Mouse (Mus musculus) MN1 (cell line): ENCODE measurements around the gene Pml.

Experiments
- DNase-seq: peaks from one replicate; pipeline ENCODE4 v3.0.0-alpha.2; 2016; ENCODE audit warnings: low spot score

Gene Pml

DNA sequence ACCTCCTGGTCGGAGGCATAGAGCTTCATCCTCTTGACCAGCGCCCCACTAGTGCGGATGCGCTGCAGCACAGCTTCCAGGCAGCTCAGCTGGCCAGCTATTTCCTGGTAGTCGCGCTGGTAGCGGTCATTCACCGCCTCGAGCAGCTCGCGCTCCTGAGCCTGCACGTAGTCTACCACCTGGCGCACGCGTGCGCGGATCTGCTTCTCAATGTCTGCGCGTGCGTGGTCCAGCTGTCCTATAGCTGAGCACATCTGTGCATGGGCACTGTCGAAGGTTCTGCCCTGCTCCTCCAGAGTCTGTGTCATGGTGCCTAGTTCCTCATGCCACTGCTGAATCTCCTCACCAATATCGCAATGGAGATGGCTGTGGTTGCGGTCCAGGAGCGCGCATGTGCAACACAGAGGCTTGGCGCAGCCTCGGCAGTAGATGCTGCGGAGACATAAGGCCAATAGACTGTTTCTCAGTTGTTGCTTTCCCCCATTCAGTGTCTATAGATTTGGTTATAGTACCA lies 15.0 kb downstream of the Pml start:
- no peak for DNase-seq

DNA sequence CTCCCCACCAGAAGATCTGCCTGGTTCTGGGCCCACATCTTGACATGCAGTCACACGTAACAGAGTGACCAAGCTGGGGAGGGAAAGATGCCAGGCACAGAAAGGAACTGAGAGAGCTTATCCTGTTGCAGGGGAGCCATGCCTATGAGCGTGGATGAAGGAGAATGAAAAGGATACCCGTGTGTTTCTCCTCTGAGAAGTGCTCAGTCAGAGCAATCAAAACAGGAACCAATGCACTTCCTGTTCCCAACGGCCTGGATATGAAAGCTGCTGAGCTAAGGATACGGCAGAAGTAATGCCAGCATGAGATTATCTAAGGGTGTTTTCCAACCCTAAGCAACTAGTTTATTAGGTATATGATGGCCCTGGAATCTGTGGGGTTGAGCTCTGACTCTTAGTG lies 17.2 kb downstream of the Pml start:
- DNase-seq = no peak

DNA sequence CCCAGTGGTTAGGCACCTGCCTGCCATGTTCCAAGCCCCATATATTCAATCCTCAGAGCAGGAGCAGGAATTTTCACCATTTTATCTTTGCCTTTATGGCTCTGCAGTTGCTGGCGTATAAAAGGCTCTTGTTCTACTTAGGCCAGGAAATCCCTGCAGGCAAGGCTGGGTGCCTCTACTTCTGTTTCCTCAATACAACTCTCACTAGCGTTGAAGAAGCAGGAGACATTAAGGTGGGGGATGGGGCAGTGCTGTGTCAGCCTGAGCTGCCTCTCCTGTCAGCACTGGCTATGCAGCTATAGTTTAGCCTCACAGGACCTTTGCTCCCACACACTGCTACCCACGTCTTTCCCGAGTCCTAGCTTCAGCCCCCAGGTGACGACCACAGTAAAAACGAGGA lies 17.8 kb downstream of the Pml start:
- DNase-seq = no peak

DNA sequence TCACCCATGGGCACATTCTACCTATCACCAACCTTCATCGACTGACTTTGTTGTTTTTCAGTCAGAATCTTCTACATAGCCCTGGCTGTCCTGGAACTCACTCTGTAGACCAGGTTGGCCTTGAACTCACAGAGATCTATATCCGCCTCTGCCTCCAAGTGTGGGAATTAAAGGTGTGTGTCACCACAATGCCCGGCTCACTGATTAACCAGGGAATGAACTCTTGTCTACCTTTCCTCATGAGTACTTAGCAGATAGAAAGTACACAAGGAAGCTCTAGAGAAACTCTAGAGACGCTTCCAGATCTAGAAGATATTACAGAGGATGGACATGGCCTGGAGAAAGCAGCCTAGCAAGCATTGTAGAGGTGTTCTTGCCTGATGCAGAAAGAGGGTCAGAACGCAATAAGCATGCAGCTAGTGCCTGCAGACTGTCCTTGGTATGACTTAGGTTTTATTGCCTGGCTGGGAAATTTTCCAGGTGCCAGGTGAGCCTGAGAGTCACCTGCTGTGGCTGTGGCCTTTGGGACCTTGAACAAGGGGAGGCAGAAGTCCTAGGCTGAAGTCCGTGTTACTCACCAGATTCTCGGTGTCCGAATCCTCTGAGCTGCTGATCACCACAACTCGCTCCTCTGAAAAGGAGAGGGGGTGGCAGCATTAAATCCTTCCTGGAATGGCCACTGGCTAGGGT lies 20.7 kb downstream of the Pml start:
- DNase-seq = no peak

DNA sequence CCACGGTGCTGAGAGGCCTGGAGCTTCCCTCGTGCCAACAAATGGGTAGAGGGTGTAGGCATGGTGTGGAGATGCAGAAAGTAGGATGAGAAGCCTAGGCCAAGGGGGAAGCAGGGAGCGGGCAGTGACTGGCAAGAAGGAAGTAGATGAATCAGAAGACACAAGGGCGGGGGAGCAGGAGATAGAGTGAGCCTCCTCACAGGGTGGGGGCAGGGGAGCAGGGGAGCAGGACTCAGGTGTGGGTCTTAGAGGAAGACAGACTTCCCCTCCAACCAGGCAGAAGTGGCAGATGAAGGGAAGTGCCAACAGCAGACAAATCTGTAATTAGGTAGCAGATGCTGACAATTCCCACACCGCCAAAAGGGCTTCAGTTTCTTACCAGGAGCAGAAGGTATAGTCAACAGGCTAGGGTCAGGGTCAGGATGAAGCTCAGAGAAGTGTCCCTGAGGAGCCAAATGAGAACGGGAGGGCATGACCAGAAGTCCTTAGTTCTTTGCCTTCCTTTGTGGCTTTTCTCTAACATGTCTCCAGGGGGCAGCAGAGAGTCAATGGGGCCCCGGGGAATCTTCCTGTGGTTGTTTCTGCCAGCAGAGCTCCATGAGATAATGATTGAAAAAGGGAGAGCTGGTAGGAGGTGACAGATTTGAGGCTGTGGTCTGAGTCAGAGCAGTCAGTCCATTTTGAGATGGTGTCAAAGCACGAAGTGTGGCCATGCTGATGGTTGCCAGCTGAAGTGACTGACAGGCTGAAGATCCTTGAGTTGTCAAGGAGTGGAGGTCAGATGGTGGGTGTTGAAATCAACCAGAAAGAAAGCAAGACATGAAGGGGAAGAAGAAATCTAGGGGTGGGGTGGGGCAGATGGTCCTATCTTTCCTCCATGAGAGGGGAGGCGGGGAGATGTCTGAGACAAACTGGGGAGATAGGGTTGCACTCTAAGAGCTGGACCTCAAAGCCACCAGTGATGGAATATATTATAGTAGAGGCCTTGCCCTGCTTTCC lies 23.4 kb downstream of the Pml start:
- peak; percentile 66 for DNase-seq

DNA sequence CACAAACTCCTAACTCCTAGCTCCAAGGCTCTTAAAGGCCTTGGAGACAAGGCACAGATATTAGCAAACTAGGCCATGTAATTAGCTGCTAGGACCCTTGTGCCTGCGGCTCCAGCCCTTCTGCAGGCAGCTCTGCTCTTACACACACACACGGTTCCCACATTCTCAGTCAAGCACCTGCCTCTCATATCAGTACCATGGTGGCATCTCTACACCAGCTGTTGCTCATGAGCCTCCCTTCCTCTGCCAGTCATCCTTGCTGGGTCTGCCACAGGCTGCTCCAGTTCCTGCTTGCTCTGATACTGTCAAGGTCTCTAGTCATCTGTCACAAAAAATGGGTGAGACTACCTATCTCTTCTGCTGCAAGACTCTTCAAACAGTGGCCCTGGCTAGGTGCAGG lies 25.2 kb downstream of the Pml start:
- DNase-seq = no peak

DNA sequence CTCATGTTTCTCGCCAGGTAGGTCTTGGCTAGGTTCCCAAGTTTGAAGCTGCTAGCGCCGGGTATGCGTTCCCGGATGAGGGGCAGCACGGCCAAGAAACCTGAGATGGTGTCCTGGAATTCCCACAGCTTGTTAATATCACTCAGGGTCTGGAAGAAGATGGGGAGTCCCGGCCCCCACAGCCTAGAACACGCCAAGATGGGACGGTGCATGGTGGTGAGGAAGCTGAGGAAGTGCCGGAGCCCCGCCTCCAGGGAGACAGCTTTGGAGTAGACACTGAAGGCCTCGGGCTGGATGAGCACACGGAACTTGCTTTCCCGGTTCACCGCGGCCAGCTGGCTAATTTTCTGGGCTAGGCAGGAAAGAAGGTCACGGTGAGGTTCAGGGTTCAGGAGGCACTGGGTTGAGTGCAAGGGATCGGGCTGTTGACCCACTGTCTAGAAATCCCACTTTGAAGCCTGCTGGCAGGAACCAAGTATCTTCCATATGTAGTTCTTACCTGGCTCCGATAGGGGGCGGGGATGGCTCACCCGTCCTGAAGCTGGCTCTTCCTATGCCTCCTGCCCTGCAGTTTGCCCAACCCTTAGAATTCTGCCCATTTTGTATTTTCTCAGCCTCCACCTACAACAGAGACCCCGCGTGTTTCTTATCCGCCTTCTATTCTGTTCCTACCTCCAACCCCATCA lies 29.2 kb downstream of the Pml start:
- DNase-seq = peak; percentile 46

DNA sequence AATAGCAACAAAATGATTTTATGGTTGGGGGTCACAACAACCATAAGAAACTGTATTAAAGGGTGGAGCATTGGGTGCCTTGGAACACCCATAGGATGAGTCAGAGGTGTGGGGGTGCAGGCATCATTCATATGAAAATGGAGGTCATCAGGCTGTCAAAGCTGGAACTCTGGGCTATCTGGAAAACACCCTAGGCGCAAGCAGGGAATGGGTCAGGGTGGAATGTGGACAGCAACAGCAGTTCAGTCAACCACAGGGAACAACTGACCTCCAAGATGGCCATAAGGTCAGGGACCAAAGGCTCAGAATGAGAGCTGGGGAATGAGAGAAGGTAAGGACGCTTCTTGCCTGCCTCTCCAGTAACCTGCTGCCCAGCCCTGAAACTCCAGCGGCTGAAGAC lies 31.0 kb downstream of the Pml start:
- DNase-seq = no peak

DNA sequence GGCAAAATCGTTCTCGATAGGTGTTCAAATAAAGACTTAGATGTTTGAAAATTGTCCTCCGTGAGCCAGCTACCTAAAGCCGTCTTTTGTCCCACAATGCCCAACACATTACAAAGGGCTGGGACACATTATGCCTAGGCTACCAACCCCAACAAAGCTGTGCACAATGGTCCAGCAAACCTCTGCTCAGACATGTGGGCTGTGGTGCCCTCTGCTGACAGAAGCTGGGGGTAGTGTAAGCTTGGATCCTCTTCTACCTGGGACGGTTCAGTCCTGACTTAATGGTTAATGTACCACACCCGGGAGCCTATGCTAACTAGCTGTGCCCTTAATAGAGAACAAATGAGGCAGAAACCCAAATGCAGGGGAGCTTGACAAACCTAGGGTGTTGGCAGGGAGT lies 33.2 kb downstream of the Pml start:
- DNase-seq = peak; percentile 60

DNA sequence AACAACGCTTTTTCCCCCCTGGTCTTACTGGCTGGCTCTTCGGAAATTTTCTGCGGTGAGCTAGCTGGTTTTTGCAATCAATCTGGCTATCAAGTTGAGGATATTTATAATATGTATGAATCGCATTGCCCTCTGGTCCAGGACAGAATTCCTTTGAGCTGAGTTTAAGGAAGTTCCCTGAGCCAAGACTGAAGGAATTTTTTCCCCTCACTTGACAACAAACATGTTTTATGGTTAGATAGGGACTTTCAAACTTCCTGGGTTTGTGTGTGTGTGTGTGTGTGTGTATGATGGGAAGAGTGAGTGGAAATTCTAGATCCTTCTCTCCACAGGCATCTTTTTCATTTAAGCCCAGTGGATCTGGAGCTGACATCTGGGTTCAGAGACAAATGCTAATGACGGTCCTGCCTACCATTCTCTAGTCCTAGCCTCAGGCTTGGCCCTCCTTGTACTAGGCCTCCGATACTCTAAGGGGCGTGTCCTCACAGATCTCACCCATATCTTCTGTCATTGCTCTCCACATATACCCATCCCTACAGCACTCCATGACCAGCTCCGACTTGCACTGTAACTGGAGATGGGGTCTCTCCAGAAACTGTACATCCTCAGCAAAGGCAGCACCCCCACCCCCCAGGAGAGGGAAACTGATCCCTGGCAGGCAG lies 34.9 kb downstream of the Pml start:
- DNase-seq = no peak

DNA sequence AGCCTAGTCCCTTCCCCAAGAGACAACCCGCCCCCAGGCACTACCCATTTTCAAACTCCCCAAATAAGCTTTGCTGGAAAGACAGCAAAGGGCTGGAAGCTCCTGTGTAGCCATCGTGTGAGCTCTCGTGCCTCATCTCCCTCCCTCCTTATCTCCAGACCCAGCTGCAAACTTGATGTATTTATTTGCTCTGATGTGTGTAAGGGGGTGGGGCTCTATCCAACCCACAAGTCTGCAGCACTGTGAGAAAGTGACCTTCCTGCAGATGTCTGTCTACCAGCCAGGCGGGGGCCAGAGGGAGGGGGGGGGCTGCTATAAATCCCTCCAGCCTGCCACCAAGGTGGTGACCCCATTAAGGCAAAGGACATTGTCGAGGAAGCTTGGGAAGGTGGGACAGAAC lies 35.7 kb downstream of the Pml start:
- DNase-seq = no peak

DNA sequence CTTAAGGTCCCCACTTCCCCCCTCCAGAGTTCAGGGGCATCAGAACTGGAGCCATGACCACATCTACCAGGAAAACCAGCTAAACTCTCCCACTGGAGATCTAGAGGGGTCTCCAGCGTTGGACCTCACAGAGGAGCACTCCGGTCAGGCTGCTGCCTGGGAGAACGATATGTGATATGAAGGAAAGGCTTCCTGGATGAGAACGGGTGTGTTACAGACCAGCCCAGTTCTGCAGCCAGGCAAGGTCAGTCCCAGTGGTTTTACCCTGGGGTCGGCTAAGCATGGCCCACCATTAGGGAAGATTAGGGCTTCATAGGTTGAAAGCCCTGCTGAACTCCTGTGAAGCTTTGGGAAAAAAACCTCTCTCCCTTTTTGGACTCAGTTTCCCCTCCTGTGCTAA lies 36.2 kb downstream of the Pml start:
- no peak for DNase-seq

DNA sequence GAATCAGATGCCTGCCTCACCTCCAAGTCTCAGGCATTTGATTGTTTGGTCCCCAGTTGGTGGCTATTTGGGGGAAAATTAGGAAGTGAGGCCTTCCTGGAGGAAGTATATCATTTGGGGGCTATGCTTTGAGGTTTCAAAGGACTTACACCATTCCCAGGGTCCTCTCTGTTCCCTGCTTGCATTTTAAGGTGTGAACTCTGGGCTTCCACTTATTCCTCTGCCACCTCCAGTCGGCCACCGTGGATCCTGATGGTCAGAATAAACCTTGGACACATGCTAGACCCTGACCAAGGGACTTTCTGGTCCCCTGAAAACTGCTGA lies 39.3 kb downstream of the Pml start:
- DNase-seq = no peak

DNA sequence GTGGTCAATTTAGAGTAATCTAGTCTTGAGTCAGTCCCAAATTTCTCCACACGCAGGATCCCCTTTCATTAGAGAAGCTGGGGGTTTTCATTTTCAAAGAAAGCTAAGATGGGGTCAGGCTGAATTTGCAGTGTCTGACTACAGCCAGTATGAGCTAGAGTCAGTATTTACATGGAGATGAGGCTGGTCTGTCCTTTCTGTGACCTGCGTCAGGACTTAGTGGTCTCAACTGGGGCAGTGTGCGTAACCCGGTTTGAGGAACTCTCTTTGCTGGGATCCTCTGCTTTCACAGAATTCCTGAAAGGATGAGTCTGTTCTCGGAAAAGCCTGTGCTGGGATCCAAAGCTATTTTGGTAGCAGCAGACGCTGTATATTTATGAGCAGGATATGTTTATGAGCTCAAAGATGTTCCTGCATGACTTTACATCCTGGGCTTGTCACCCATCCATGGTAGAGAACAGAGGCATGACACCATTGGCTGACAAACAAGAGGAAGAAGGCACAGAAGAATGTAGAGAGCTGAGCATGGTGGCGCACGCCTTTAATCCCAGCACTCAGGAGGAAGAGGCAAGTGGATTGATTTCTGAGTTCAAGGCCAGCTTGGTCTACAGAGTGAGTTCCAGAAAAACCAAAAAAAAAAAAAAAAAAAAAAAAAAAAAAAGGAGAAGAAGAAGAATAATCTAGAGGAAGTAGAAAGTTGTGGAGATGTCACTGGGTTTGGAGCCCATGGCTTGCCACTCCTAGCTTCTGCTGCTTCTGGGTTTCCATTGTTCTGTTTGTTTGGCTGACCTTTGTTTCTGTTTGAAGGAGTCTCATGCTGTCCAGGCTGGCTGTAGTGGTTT lies 39.9 kb downstream of the Pml start:
- no peak for DNase-seq

DNA sequence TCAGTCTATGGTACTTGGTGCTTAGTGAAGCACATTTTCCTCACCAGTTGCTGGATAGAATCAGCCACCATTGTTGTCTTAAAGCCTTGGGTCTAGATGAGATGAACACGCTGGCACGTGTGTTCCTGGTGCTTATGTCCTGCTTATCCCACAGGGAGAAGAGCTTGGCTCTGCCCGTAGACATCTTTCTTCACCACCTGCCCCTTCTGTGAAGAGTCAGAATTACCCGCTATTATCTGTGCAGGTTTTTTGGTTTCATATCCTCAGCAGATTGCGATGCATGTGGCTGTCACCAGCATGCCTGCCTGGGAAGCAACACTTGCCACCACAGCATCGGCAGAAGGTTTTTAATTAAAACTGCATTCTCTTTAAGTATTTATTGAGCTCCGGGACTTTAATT lies 43.6 kb downstream of the Pml start:
- no peak for DNase-seq

DNA sequence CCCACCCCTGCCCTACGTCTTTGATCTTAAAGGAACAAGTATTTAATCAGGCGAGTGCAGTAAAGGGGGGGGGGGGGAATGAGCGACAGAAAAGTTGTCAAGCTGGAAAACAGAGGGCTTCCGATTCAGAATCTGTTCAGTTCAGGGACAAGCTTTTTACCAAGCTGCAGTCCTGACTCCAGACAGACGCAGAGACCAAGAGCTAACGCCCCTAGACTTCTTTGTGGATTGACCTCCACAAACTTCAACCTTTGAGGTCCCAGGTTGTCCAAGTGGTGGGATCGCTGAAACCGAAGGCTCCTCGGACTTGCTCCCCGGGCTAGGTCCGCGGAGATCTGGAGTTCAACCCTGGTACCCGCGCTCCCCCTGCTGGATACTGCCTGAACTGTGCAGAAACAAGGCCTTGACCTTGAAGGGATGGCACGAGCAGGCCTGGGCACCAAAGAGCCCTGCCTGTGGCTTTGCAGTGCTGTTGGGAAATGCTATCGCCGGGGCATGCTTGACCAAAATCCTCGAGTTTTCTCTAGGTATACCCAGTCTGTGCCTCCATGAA lies 45.1 kb downstream of the Pml start:
- peak; percentile 93 for DNase-seq

DNA sequence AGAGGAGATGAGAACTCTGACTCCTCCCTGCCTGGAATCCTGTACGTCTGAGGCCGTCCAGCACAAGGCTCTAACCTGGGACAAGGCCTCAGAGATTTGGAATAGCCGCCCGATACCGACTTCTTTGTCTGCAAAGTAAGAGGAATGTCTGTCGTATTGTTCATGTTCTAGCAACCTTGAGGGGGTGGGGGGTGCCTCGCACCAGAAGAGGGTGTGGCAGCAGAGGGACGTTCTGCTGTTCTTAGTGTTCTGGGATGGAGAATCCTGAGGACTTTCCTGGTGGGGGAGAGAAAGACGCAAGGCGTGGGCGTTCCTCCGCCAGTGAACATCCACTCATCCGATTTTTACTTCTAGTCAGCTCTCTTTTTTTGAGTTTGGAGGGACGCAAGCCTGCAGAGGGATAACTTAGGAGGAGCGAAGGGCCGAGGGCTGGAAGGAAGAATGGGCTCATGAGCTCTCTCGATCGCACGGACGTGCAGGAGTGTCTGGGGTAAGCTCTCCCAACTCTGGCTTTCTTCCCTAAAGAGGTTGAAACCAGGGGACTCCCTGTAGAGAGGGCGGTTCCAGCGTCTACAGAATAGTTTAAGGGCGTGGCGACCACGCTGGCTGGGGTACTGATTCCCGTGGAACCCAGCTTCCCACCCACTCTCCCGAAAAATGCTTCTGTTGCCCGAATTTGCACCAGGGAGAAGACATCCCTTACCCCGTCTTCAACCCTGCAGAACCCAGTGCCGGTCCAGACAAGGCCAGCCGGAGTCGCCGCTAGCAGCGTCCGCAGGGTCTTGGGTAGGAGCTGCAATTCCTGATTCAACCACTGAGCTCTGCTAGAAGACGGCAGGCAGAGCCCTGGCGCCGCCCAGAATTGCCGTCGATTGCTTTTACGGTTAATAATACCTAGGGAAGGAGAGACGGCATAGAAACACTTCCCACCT lies 45.8 kb downstream of the Pml start, which contains the start of the genes Islr and Islr2:
Gene Islr (minus strand): TSS at position 791 of the 932 bp plus-strand sequence.
Gene Islr2 (minus strand): TSS at position 804 of the 932 bp plus-strand sequence.
- DNase-seq = peak; percentile 87

DNA sequence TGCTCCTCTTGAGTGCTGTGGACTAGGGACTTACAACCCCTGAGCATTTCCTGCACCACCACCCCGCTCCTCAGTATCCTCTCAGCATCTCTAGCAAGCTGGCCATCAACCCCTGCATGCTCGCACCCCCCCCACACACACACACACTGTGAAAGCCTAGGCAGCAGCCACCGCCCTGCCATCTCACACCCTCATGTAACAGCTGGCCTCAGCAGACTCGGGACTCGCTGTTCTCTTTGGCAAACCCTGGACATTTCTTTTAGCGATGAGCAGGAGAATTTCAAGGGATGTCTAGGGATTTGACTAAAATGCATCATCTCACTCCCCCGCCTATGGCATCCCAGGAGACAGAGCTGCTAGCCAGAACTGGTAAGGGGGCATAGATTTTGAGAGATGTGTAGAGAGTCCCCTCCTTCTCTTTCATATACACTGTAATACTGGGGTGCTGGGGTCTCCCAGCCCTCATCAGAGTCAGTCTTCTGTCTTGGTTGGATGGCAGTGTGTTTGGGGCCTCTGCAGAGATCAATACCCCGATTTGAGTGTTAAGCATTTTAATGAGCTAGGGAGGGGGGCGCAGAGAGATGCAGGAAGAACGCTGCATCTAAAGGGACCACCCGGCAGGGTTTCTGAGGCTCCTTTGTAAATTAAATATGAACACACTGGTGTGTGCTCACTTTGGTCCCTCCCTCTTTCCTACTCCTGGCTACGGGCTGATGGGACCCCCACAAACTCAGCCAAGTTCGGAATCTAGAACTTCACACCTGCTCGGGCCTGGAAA lies 46.7 kb downstream of the Pml start:
- peak; percentile 54 for DNase-seq
